Mouse (Mus musculus): ENCODE data around the gene Ankar. TPM values are rescaled to one million over a fixed set of nuclear protein-coding genes. Genes with fewer than 3 reads are reported as not detected.

Gene Ankar
- polyA plus RNA-seq, 1 experiment from 2014 or later, result not detected

GRCm38 (mm10) chr1:72736397-72737125 is 36.2 kb upstream of the Ankar start:
- 45% methylated on average over 13 of the region's 13 CpGs for WGBS
- ATAC-seq, result no peak
- no peak overlapping the region for H3K9ac ChIP-seq (ENCODE audit: low read depth, low read length)
- no peak for TF ChIP-seq CTCF (IDR thresholded peaks at IDR 0.05; ENCODE audit: low read depth)
- no peaks in the 10 kb centered on the region for H3K27me3 ChIP-seq (replicated peaks; ENCODE audit: control insufficient read depth, insufficient read depth, low read length)
- no peak overlapping the region for H3K4me2 ChIP-seq (replicated peaks; ENCODE audit: low read depth)
- H3K4me3 ChIP-seq (ENCODE audit: low read depth, low read length), result no peak overlapping the region
- H3K27ac ChIP-seq (ENCODE audit: low read depth, low read length), result no peak overlapping the region
- no peaks in the 10 kb centered on the region for H3K4me1 ChIP-seq (replicated peaks; ENCODE audit: control insufficient read depth, insufficient read depth, low read length)
- no peaks in the 10 kb centered on the region for H3K36me3 ChIP-seq (ENCODE audit: control insufficient read depth, insufficient read depth)
- H3K9me3 ChIP-seq (ENCODE audit: control insufficient read depth), result no peaks in the 10 kb centered on the region

GRCm38 (mm10) chr1:72733191-72733691 is 32.9 kb upstream of the Ankar start:
- Histone ChIP-seq H3K9ac (ENCODE audit: low read depth, low read length) (no peak overlapping the region), H3K27me3 (replicated peaks; ENCODE audit: control insufficient read depth, insufficient read depth, low read length) (no peaks in the 10 kb centered on the region), H3K9me3 (ENCODE audit: control insufficient read depth) (no peaks in the 10 kb centered on the region), H3K4me3 (ENCODE audit: low read depth, low read length) (no peak overlapping the region), H3K27ac (ENCODE audit: low read depth, low read length) (no peak overlapping the region), H3K36me3 (ENCODE audit: control insufficient read depth, insufficient read depth) (no peaks in the 10 kb centered on the region), H3K4me1 (replicated peaks; ENCODE audit: control insufficient read depth, insufficient read depth, low read length) (no peaks in the 10 kb centered on the region), H3K4me2 (replicated peaks; ENCODE audit: low read depth) (no peak overlapping the region)
- TF ChIP-seq CTCF (IDR thresholded peaks at IDR 0.05; ENCODE audit: low read depth), result no peak
- 92% methylated on average over 9 of the region's 9 CpGs for WGBS
- no peak for ATAC-seq

GRCm38 (mm10) chr1:72730126-72730525 is 29.7 kb upstream of the Ankar start:
- H3K9ac ChIP-seq (ENCODE audit: low read depth, low read length), result no peak overlapping the region
- no peaks in the 10 kb centered on the region for H3K9me3 ChIP-seq (ENCODE audit: control insufficient read depth)
- no peak overlapping the region for H3K4me3 ChIP-seq (ENCODE audit: low read depth, low read length)
- H3K27me3 ChIP-seq (replicated peaks; ENCODE audit: control insufficient read depth, insufficient read depth, low read length), result no peaks in the 10 kb centered on the region
- no peak for TF ChIP-seq CTCF (IDR thresholded peaks at IDR 0.05; ENCODE audit: low read depth)
- no peak overlapping the region for H3K27ac ChIP-seq (ENCODE audit: low read depth, low read length)
- H3K36me3 ChIP-seq (ENCODE audit: control insufficient read depth, insufficient read depth), result no peaks in the 10 kb centered on the region
- no peak overlapping the region for H3K4me2 ChIP-seq (replicated peaks; ENCODE audit: low read depth)
- no peaks in the 10 kb centered on the region for H3K4me1 ChIP-seq (replicated peaks; ENCODE audit: control insufficient read depth, insufficient read depth, low read length)
- ATAC-seq, result no peak
- WGBS, result 75% methylated on average over 10 of the region's 10 CpGs

- Histone ChIP-seq H3K27ac (ENCODE audit: low read depth, low read length) (no peak overlapping the region), H3K27me3 (replicated peaks; ENCODE audit: control insufficient read depth, insufficient read depth, low read length) (no peaks in the 10 kb centered on the region), H3K9me3 (ENCODE audit: control insufficient read depth) (no peaks in the 10 kb centered on the region), H3K9ac (ENCODE audit: low read depth, low read length) (no peak overlapping the region), H3K4me2 (replicated peaks; ENCODE audit: low read depth) (no peak overlapping the region), H3K36me3 (ENCODE audit: control insufficient read depth, insufficient read depth) (no peaks in the 10 kb centered on the region), H3K4me1 (replicated peaks; ENCODE audit: control insufficient read depth, insufficient read depth, low read length) (no peaks in the 10 kb centered on the region), H3K4me3 (ENCODE audit: low read depth, low read length) (no peak overlapping the region)
- TF ChIP-seq CTCF (IDR thresholded peaks at IDR 0.05; ENCODE audit: low read depth), result no peak
- 46% methylated on average over 4 of the region's 4 CpGs for whole genome bisulfite sequencing
- no peak for ATAC-seq
Observed at GRCm38 (mm10) chr1:72728781-72729180, 28.4 kb upstream of the Ankar start.

- Histone ChIP-seq H3K36me3 (ENCODE audit: control insufficient read depth, insufficient read depth) (no peaks in the 10 kb centered on the region), H3K27ac (ENCODE audit: low read depth, low read length) (no peak overlapping the region), H3K4me1 (replicated peaks; ENCODE audit: control insufficient read depth, insufficient read depth, low read length) (no peaks in the 10 kb centered on the region), H3K9me3 (ENCODE audit: control insufficient read depth) (no peaks in the 10 kb centered on the region), H3K9ac (ENCODE audit: low read depth, low read length) (no peak overlapping the region), H3K27me3 (replicated peaks; ENCODE audit: control insufficient read depth, insufficient read depth, low read length) (no peaks in the 10 kb centered on the region), H3K4me2 (replicated peaks; ENCODE audit: low read depth) (no peak overlapping the region), H3K4me3 (ENCODE audit: low read depth, low read length) (no peak overlapping the region)
- TF ChIP-seq CTCF (IDR thresholded peaks at IDR 0.05; ENCODE audit: low read depth), result no peak
- 86% methylated on average over 12 of the region's 13 CpGs for WGBS
- ATAC-seq, result no peak
Observed at GRCm38 (mm10) chr1:72725941-72726340, 25.6 kb upstream of the Ankar start.

DNA sequence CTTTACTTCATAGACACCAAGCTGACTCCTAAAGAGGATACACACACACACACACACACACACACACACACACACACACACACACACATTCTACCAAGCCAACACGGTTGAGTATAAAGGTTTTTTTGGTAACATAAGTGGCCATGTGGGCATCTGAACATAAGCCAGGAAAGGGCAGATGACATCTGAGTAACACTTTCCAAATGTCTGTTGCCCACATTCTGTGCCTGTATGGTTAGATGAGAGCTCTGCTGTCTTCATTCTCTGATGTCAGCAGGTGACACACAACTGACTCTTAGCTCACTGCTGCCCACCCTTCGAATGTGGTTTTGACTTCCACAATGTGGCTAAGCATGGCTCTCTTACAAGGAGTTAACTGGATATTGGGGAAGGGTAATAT is 24.0 kb upstream of the Ankar start:
- Histone ChIP-seq H3K27ac (ENCODE audit: low read depth, low read length) (no peak overlapping the region), H3K4me2 (replicated peaks; ENCODE audit: low read depth) (no peak overlapping the region), H3K4me1 (replicated peaks; ENCODE audit: control insufficient read depth, insufficient read depth, low read length) (no peaks in the 10 kb centered on the region), H3K27me3 (replicated peaks; ENCODE audit: control insufficient read depth, insufficient read depth, low read length) (no peaks in the 10 kb centered on the region), H3K36me3 (ENCODE audit: control insufficient read depth, insufficient read depth) (no peaks in the 10 kb centered on the region; the same call in 1 of the 2 replicates), H3K9me3 (ENCODE audit: control insufficient read depth) (no peaks in the 10 kb centered on the region), H3K4me3 (ENCODE audit: low read depth, low read length) (no peak overlapping the region), H3K9ac (ENCODE audit: low read depth, low read length) (no peak overlapping the region)
- WGBS, result 85% methylated on average over 2 of the region's 2 CpGs
- no peak for ATAC-seq
- no peak for TF ChIP-seq CTCF (IDR thresholded peaks at IDR 0.05; ENCODE audit: low read depth)
